ENCODE assay signal across 16 mouse cellular contexts in the genomic region with DNA sequence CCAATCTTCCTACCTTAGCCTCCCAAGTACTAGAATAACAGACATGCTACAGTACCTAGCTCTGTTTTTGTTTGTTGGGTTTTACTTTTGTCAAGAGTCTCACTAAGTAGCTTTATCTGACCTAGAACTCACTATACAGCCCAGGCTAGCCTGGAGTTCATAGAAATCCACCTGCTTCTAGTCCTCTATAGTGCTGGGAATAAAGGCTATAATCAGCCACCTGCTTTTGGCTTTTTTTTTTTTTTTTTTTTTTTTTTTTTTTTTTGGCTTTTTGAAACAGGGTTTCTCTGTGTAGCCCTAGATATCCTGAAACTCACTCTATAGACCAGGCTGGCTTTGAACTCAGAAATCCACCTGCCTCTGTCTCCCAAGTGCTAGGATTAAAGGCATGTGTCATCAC.
"Had no signal": no experiment of that assay in that cellular context is flagged by ENCODE, and none has a peak within 500 bp of the region (broad histone marks: within the 10 kb centered on the region; RNA-seq: fewer than 3 reads in every experiment).

No protein-coding gene starts in this region.

- H3K4me3 ChIP-seq: lung, embryonic 15.5 days; midbrain, embryonic 13.5 days; midbrain, embryonic 15.5 days; neural tube, embryonic 12.5 days; stomach, embryonic 15.5 days had no signal

- H3K4me1 ChIP-seq: lung, embryonic 15.5 days; midbrain, embryonic 13.5 days; midbrain, embryonic 15.5 days; neural tube, embryonic 12.5 days; stomach, embryonic 15.5 days had no signal

- H3K27ac ChIP-seq: lung, embryonic 15.5 days; midbrain, embryonic 13.5 days; midbrain, embryonic 15.5 days; neural tube, embryonic 12.5 days; stomach, embryonic 15.5 days; stomach, postnatal 0 days had no signal

- DNase-seq: liver, postnatal 0 days; lung, adult 2 months; lung, postnatal 14 days; lung, postnatal 36 days; right cerebral cortex, postnatal 14 days; thymus, adult 2 months; thymus, postnatal 36 days had no signal

- H3K27me3 ChIP-seq: lung, embryonic 15.5 days; megakaryocyte, embryonic 14.5 days; midbrain, embryonic 13.5 days; midbrain, embryonic 15.5 days; neural tube, embryonic 12.5 days; stomach, embryonic 15.5 days had no signal

- H3K36me3 ChIP-seq: lung, embryonic 15.5 days; midbrain, embryonic 15.5 days had no signal

- H3K9me3 ChIP-seq: lung, embryonic 15.5 days; megakaryocyte, embryonic 14.5 days; midbrain, embryonic 13.5 days; midbrain, embryonic 15.5 days; neural tube, embryonic 12.5 days; stomach, embryonic 15.5 days had no signal

- H3K9ac ChIP-seq: liver, postnatal 0 days; lung, embryonic 15.5 days; midbrain, embryonic 13.5 days; midbrain, embryonic 15.5 days; neural tube, embryonic 12.5 days; stomach, embryonic 15.5 days had no signal

- H3K4me2 ChIP-seq: lung, embryonic 15.5 days; midbrain, embryonic 11.5 days; midbrain, embryonic 13.5 days; midbrain, embryonic 15.5 days; neural tube, embryonic 12.5 days; stomach, embryonic 15.5 days had no signal

- ATAC-seq: liver, postnatal 0 days; lung, postnatal 0 days; midbrain, embryonic 13.5 days; midbrain, embryonic 15.5 days had no signal
